Mouse (Mus musculus): Measurements from ENCODE around the gene Gm13889. TPM values are rescaled to one million over a fixed set of nuclear protein-coding genes. Genes with fewer than 3 reads are reported as not detected.

Gene Gm13889
- polyA plus RNA-seq, 1 experiment from 2014 or later: 3.8 TPM

- peaks cover 94% of the 10 kb centered on the region for H3K27me3 ChIP-seq (replicated peaks)
- no peak for ATAC-seq
- under 1% methylated on average over 31 of the region's 31 CpGs for WGBS (ENCODE audit: insufficient replicate concordance)
- peaks cover 4% of the 10 kb centered on the region; the same call in 1 of the 2 replicates for H3K4me1 ChIP-seq
- peak overlapping the region; percentile 73 for H3K4me2 ChIP-seq
- no peak overlapping the region for H3K27ac ChIP-seq
- H3K4me3 ChIP-seq: peak overlapping the region; percentile 52
- no peaks in the 10 kb centered on the region for H3K36me3 ChIP-seq
- peak overlapping the region; percentile 41; the same call in 1 of the 2 replicates for H3K9ac ChIP-seq
- H3K9me3 ChIP-seq (replicated peaks): no peaks in the 10 kb centered on the region
These were observed 1.1 kb downstream of the Gm13889 start for GRCm38 (mm10) chr2:93955886-93956285.

DNA sequence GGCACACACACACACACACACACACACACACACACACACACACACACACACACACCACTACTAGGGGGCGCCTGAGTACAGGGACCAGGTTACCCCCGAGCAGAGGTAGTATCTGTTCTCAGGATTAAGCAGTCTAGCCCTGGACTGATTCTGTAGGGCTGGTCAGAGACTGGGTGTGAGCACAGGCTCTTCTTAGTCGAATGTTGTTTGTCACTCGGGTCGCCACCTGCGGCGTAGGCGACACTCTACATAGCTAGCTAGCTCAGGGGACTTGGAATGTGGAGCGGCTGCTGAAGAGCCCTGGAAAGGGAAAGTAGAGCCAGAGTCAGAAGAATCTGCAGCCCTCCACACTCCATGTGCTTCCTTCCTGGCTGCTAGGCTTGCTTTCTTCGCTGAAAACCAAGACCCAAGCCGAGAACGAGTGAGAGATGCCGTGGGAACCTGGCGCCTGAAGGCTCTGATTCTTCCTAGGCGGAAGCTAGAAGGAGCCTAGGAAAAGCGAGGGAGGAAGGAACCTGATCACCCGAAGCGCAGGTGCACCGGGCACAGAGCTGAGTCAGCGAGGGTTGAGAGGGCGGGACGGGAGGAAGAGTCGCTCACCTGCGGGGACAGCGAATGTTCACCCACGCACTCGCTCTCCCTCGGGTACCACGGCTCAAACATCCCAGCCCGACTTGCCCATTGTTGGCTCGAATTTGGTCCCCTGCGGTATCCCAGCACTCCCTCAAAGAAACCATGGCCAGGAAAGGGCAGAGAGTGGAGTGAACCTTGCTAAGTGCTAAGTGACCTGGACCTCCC, 2.0 kb downstream of the Gm13889 start:
- H3K9me3 ChIP-seq (replicated peaks): no peaks in the 10 kb centered on the region
- peak overlapping the region; percentile 52 for H3K4me3 ChIP-seq
- H3K4me2 ChIP-seq: peak overlapping the region; percentile 73
- 4% methylated on average over 32 of the region's 32 CpGs for WGBS (ENCODE audit: insufficient replicate concordance)
- no peak overlapping the region for H3K9ac ChIP-seq
- no peak overlapping the region for H3K27ac ChIP-seq
- H3K36me3 ChIP-seq: no peaks in the 10 kb centered on the region
- ATAC-seq: no peak
- peaks cover 85% of the 10 kb centered on the region for H3K27me3 ChIP-seq (replicated peaks)
- peaks cover 4% of the 10 kb centered on the region; the same call in 1 of the 2 replicates for H3K4me1 ChIP-seq

- ATAC-seq: no peak
- 73% methylated on average over 9 of the region's 9 CpGs for WGBS (ENCODE audit: insufficient replicate concordance)
- H3K27me3 ChIP-seq (replicated peaks): peaks cover 75% of the 10 kb centered on the region
- H3K4me1 ChIP-seq: peaks cover 4% of the 10 kb centered on the region; the same call in 1 of the 2 replicates
- H3K4me3 ChIP-seq: no peak overlapping the region
- no peak overlapping the region for H3K27ac ChIP-seq
- H3K9ac ChIP-seq: no peak overlapping the region
- H3K4me2 ChIP-seq: no peak overlapping the region
- H3K9me3 ChIP-seq (replicated peaks): no peaks in the 10 kb centered on the region
- no peaks in the 10 kb centered on the region for H3K36me3 ChIP-seq
These were observed 3.3 kb downstream of the Gm13889 start for GRCm38 (mm10) chr2:93953726-93954125.

DNA sequence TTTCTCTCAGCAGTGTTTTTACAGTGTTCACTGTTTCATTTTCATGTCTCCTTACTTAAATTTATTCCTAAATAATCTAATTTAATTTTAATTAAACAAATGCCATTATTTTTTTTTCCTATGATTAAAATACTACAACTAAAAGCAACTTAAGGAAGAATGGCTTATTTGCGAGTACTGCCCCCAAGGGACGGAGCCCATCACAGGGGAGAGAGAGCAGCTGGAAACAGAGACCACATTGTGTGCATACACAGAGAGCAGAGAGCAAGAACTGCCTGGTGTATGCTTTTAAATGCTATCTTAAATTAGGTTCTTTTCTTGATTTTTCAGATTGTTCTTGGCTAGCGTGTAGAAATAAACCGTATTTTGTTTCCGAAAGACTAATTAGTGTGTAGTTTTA, 10.0 kb downstream of the Gm13889 start:
- H3K9ac ChIP-seq: no peak overlapping the region
- H3K36me3 ChIP-seq: no peaks in the 10 kb centered on the region
- peaks cover 10% of the 10 kb centered on the region; the same call in 1 of the 2 replicates for H3K27me3 ChIP-seq (replicated peaks)
- H3K4me2 ChIP-seq: no peak overlapping the region
- H3K9me3 ChIP-seq (replicated peaks): no peaks in the 10 kb centered on the region
- H3K4me1 ChIP-seq: no peaks in the 10 kb centered on the region
- 62% methylated on average over 5 of the region's 5 CpGs for WGBS (ENCODE audit: insufficient replicate concordance)
- no peak overlapping the region for H3K27ac ChIP-seq
- no peak overlapping the region for H3K4me3 ChIP-seq
- no peak for ATAC-seq

- Histone ChIP-seq H3K4me1 (no peaks in the 10 kb centered on the region), H3K9me3 (replicated peaks) (no peaks in the 10 kb centered on the region)
- 82% methylated on average over 4 of the region's 4 CpGs for WGBS (ENCODE audit: insufficient replicate concordance)
These were observed 12.1 kb downstream of the Gm13889 start for GRCm38 (mm10) chr2:93944855-93945254.

GRCm38 (mm10) chr2:93944099-93944498, 12.9 kb downstream of the Gm13889 start:
- no peak overlapping the region for H3K9ac ChIP-seq
- WGBS (ENCODE audit: insufficient replicate concordance): 64% methylated on average over 2 of the region's 2 CpGs
- H3K27ac ChIP-seq: no peak overlapping the region
- no peaks in the 10 kb centered on the region for H3K36me3 ChIP-seq
- H3K27me3 ChIP-seq (replicated peaks): 0 out of 2 replicates have a peak, but pooled peaks cover 8% of the 10 kb centered on the region
- no peaks in the 10 kb centered on the region for H3K9me3 ChIP-seq (replicated peaks)
- no peaks in the 10 kb centered on the region for H3K4me1 ChIP-seq
- no peak for ATAC-seq
- no peak overlapping the region for H3K4me3 ChIP-seq
- no peak overlapping the region for H3K4me2 ChIP-seq

More at GRCm38 (mm10) chr2:93944855-93945254, 12.1 kb downstream of the Gm13889 start:
- no peak for ATAC-seq
- H3K9ac ChIP-seq: no peak overlapping the region
- 0 out of 2 replicates have a peak, but pooled peaks cover 5% of the 10 kb centered on the region for H3K27me3 ChIP-seq (replicated peaks)
- H3K4me3 ChIP-seq: no peak overlapping the region
- H3K27ac ChIP-seq: no peak overlapping the region
- H3K4me2 ChIP-seq: no peak overlapping the region
- H3K36me3 ChIP-seq: no peaks in the 10 kb centered on the region

DNA sequence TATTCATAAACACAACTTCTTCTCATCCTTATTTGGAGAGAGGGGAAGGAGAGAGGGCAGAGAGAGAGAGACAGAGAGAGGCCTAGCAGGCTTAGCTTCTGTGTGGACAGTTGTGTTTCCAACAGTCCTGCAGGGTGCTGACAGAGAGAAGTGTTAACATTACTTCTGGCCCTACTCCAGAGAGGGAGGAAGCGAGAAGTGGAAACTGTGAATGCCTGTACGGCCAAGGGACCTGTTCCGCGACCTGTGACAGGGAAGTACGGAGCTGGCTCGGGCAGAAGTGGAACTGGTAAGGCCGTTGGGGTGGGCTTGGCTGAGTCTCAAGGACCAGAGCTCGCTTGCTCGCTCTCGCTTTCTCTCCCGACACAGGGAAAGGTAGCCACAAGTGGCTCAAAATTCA, 15.3 kb downstream of the Gm13889 start:
- no peaks in the 10 kb centered on the region for H3K36me3 ChIP-seq
- H3K27ac ChIP-seq: no peak overlapping the region
- H3K9ac ChIP-seq: no peak overlapping the region
- 60% methylated on average over 11 of the region's 11 CpGs for WGBS (ENCODE audit: insufficient replicate concordance)
- no peaks in the 10 kb centered on the region for H3K9me3 ChIP-seq (replicated peaks)
- no peaks in the 10 kb centered on the region for H3K4me1 ChIP-seq
- H3K27me3 ChIP-seq (replicated peaks): 0 out of 2 replicates have a peak, but pooled peaks cover 3% of the 10 kb centered on the region
- no peak overlapping the region for H3K4me2 ChIP-seq
- ATAC-seq: no peak
- H3K4me3 ChIP-seq: no peak overlapping the region

- H3K27ac ChIP-seq: no peak overlapping the region
- WGBS (ENCODE audit: insufficient replicate concordance): 13% methylated on average over 9 of the region's 9 CpGs
- no peak overlapping the region for H3K4me3 ChIP-seq
- ATAC-seq: no peak
- H3K36me3 ChIP-seq: no peaks in the 10 kb centered on the region
- no peaks in the 10 kb centered on the region for H3K9me3 ChIP-seq (replicated peaks)
- no peaks in the 10 kb centered on the region for H3K4me1 ChIP-seq
- H3K9ac ChIP-seq: no peak overlapping the region
- no peak overlapping the region for H3K4me2 ChIP-seq
- H3K27me3 ChIP-seq (replicated peaks): peaks cover 7% of the 10 kb centered on the region; the same call in 1 of the 2 replicates
These were observed 18.5 kb downstream of the Gm13889 start for GRCm38 (mm10) chr2:93938534-93938933.

DNA sequence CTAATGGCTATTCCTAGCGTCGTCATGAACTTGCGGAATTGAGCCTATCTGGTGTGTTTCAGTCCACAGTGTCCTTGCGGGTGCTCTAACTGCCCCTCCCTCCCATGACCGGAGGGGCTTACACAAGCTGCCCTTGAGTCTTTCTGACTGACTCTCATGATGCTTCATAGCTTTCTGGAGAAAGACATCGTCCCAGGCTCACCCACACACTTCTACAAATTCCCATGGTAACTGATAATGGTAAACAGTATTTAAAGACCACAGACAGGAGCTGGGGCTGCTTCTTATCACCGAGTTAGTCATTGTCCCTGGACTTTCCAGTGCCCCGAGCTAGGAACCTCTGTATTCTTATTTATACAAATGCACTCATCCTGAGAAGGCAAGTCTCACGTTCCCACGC, 28.1 kb downstream of the Gm13889 start:
- peaks cover 7% of the 10 kb centered on the region; the same call in 1 of the 2 replicates for H3K27me3 ChIP-seq (replicated peaks)
- H3K4me1 ChIP-seq: no peaks in the 10 kb centered on the region
- no peaks in the 10 kb centered on the region for H3K36me3 ChIP-seq
- no peak overlapping the region for H3K9ac ChIP-seq
- no peak overlapping the region for H3K4me3 ChIP-seq
- no peaks in the 10 kb centered on the region for H3K9me3 ChIP-seq (replicated peaks)
- WGBS (ENCODE audit: insufficient replicate concordance): 69% methylated on average over 10 of the region's 10 CpGs
- no peak overlapping the region for H3K27ac ChIP-seq
- ATAC-seq: no peak
- H3K4me2 ChIP-seq: no peak overlapping the region

DNA sequence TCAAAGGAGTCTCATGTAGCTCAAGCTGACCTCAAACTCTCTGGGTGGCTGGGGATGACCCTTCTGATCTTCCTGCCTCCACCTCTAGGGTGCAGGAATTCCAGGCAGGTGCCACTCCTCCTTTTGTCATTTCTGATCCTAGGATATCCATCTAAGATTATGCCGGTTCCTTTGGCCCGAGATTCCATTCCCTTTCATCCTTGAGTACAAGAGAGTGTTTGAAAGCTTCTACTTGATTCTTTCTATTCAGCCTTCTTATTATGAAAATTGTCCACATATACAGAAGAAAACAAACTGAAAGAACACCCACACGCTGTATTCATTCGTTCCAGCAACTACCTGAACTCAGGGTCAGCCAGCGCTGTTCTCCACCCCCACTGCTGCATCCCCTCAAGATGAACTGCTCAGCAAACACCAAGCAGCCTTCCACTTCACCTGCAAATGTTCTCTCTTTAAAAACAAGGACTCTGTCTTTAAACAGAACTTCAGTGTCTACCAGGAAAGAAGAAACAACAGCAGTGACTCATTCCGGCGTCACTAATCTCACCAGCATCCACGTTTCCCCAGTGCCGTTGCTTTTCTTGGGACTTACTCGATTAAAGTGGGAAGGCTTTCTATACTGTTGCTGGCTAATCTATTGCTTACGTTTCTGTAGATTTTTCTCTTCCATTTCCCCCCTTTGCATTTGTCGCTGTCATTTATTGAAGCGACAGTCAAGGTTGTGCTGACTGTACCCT, 29.1 kb downstream of the Gm13889 start:
- Histone ChIP-seq H3K9ac (no peak overlapping the region), H3K36me3 (no peaks in the 10 kb centered on the region), H3K4me2 (no peak overlapping the region), H3K27ac (no peak overlapping the region), H3K27me3 (replicated peaks) (peaks cover 3% of the 10 kb centered on the region; the same call in 1 of the 2 replicates), H3K4me1 (no peaks in the 10 kb centered on the region), H3K4me3 (no peak overlapping the region), H3K9me3 (replicated peaks) (no peaks in the 10 kb centered on the region)
- 62% methylated on average over 13 of the region's 13 CpGs for WGBS (ENCODE audit: insufficient replicate concordance)
- ATAC-seq: no peak

DNA sequence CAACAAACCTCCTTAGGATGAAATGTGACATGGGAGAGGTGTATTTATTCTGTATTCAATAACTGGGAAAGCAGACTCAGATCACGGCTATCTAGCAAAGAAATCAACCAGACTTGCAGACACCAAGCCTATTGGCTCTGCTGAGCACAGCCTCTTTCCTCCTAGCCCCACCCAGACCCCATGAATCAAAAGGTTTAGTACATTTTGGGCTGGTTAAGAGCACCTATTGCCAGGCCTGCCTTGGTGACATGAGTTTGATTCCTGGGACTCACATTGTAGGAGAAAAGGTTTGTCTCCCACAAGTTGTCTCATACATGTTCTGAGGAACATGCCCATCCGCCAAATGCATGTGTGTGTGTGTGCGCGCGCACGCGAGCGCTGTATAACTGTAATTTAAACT, 30.9 kb downstream of the Gm13889 start:
- H3K9ac ChIP-seq: no peak overlapping the region
- peaks cover 3% of the 10 kb centered on the region; the same call in 1 of the 2 replicates for H3K27me3 ChIP-seq (replicated peaks)
- 88% methylated on average over 8 of the region's 8 CpGs for whole genome bisulfite sequencing (ENCODE audit: insufficient replicate concordance)
- ATAC-seq: no peak
- H3K27ac ChIP-seq: no peak overlapping the region
- H3K9me3 ChIP-seq (replicated peaks): no peaks in the 10 kb centered on the region
- no peak overlapping the region for H3K4me2 ChIP-seq
- no peaks in the 10 kb centered on the region for H3K36me3 ChIP-seq
- no peak overlapping the region for H3K4me3 ChIP-seq
- H3K4me1 ChIP-seq: no peaks in the 10 kb centered on the region

GRCm38 (mm10) chr2:93919093-93919492, 37.9 kb downstream of the Gm13889 start:
- ATAC-seq: no peak
- no peaks in the 10 kb centered on the region for H3K9me3 ChIP-seq (replicated peaks)
- H3K9ac ChIP-seq: no peak overlapping the region
- WGBS (ENCODE audit: insufficient replicate concordance): 58% methylated on average over 3 of the region's 3 CpGs
- no peaks in the 10 kb centered on the region for H3K36me3 ChIP-seq
- no peaks in the 10 kb centered on the region for H3K27me3 ChIP-seq (replicated peaks)
- H3K4me1 ChIP-seq: no peaks in the 10 kb centered on the region
- no peak overlapping the region for H3K27ac ChIP-seq
- H3K4me2 ChIP-seq: no peak overlapping the region
- no peak overlapping the region for H3K4me3 ChIP-seq
